Mouse (Mus musculus): Measurements from ENCODE around the gene Sfn. TPM values are rescaled to one million over a fixed set of nuclear protein-coding genes. Genes with fewer than 3 reads are reported as not detected.

Sfn gene
- total RNA-seq (2023) = 10 to 100 TPM in 1 of 2 experiments, 1 to 10 TPM in 1; 9.9 to 12.1 TPM

GRCm38 (mm10) chr4:133601721-133602218 is at the start of gene Sfn:
TSS of gene Sfn (minus strand) at chr4:133602168.

GRCm38 (mm10) chr4:133649989-133650699 is 48.2 kb upstream of the Sfn start, which contains the start of gene Zdhhc18:
TSS of gene Zdhhc18 (minus strand) at chr4:133650154.

GRCm38 (mm10) chr4:133584059-133584951 is 17.7 kb downstream of the Sfn start, which contains the start of gene Gpn2:
TSS of gene Gpn2 (plus strand) at chr4:133584362.

GRCm38 (mm10) chr4:133574070-133574842 is 27.7 kb downstream of the Sfn start, which contains the start of gene Gpatch3:
TSS of gene Gpatch3 (plus strand) at chr4:133574745.

GRCm38 (mm10) chr4:133552768-133553447 is 49.1 kb downstream of the Sfn start, which contains the start of gene Nr0b2:
TSS of gene Nr0b2 (plus strand) at chr4:133553376.

Other genes with a start within 250 kb of the Sfn start
- gene Wdtc1, start 248.7 kb downstream of the Sfn start, total RNA-seq (2023) = 10 to 100 TPM; 55.9 to 59.9 TPM
- 10 to 100 TPM; 62.6 to 62.7 TPM for gene Slc9a1, start 232.5 kb downstream of the Sfn start, total RNA-seq (2023)
- gene Tent5b, start 122.0 kb downstream of the Sfn start, total RNA-seq (2023) = not detected
- gene Trnp1, start 103.6 kb downstream of the Sfn start, total RNA-seq (2023) = not detected
- not detected for gene Kdf1, start 83.2 kb downstream of the Sfn start, total RNA-seq (2023)
- 10 to 100 TPM; 47.1 to 54.2 TPM for gene Nudc, start 56.2 kb downstream of the Sfn start, total RNA-seq (2023)
- gene Nr0b2, start 48.8 kb downstream of the Sfn start, total RNA-seq (2023) = not detected
- 10 to 100 TPM; 10.9 to 12.2 TPM for gene Gpatch3, start 27.4 kb downstream of the Sfn start, total RNA-seq (2023)
- gene Gpn2, start 17.8 kb downstream of the Sfn start, total RNA-seq (2023) = 10 to 100 TPM; 11.8 to 13.3 TPM
- 100 to 1,000 TPM in 1 of 2 experiments, 10 to 100 TPM in 1; 90.6 to 113 TPM for gene Zdhhc18, start 48.0 kb upstream of the Sfn start, total RNA-seq (2023)
- 10 to 100 TPM; 20.4 to 22.0 TPM for gene Pigv, start 70.5 kb upstream of the Sfn start, total RNA-seq (2023)
- 100 to 1,000 TPM; 128 to 143 TPM for gene Arid1a, start 154.6 kb upstream of the Sfn start, total RNA-seq (2023)

Data from neutrophil, adult 83 days (primary cell).